ENCODE assay signal across 8 mouse cellular contexts in the genomic region with DNA sequence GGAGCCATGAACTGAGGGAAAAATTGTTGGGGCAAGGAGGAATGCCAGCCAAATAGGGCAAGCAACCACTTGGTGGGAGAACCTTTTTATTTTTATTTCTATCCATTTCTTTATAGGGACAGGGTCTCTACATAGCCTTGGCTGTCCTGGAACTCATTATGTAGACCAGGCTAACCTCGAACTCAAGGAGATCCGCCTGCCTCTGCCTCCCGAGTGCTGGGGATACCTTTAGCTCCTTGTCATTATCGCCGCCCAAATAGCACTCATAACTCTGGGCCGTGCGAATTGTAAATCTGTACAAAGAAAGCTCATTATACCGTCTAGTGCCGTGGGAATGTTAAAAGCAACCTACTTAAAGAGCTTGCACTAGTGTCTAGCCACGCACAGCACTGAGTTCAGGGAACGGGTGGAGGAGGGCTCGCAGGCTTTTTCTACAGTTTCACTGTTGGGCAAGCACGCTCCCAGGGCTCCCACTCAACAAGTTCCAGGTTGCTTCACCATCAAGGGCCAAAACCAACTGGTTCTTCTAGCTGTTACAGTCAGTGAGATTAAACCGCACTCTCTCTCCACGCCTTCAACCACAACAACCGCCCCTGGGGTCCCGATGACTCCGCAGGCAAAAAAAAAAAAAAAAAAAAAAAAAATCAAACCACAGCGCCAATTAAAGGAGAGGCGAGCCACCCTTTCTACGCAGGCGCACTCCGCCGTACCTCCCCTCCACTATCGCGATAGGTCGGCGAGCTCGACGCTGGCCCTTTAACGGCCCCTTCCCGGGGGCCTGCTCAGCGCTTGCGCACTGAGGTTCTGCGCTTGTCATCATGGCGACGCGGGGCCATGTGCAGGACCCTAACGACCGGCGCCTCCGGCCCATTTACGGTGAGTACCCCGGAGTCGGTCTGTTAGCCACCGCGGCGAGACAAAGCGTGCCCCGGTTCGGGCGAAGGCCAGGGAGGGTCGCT. TPM values are rescaled to one million over a fixed set of nuclear protein-coding genes. Genes with fewer than 3 reads are reported as not detected.
DNase-seq lines count a peak whose midpoint lies in the region; ATAC-seq and TF ChIP-seq lines count a peak whose summit lies in the region.

A gene (plus strand): TSS at position 750 of the 959 bp plus-strand sequence.

- peak; percentile 89 to 94 for DNase-seq in CD8-positive naive resting alpha-beta T cell, adult 2 months (ENCODE audit: low read depth in 2 of 2, low spot score in 2 of 2)
- DNase-seq in c-Kit-positive CD71-negative TER-119-negative erythroid progenitor cells, embryonic 14.5 days (ENCODE audit: low read depth) = peak; percentile 97
- DNase-seq in forebrain, embryonic 10.5 days (ENCODE audit: extremely low spot score, low spot score) = peak; percentile 94
- peak; percentile 97 for DNase-seq in kidney, postnatal 25 days
- DNase-seq in liver, embryonic 14.5 days (ENCODE audit: low read depth in 3 of 3, low spot score in 3 of 3) = peak; percentile 91 to 95 (median 93)
- peak; percentile 98 for DNase-seq in neural tube, embryonic 11.5 days (ENCODE audit: low spot score)
- peak; percentile 96 for DNase-seq in stomach, postnatal 0 days (ENCODE audit: low spot score)

- H3K4me3 ChIP-seq in forebrain, embryonic 10.5 days = peak within 1 kb of the TSS; percentile 89
- peak within 1 kb of the TSS; percentile 92 for H3K4me3 ChIP-seq in heart, embryonic 15.5 days
- H3K4me3 ChIP-seq in liver, embryonic 14.5 days (ENCODE audit: insufficient read depth in 1 of 2, low read depth in 2 of 2, low read length in 2 of 2) = peak within 1 kb of the TSS; percentile 76 to 89
- H3K4me3 ChIP-seq in neural tube, embryonic 11.5 days (ENCODE audit: low read depth, low read length) = peak within 1 kb of the TSS; percentile 97
- H3K4me3 ChIP-seq in stomach, postnatal 0 days (ENCODE audit: low read depth, low read length) = peak within 1 kb of the TSS; percentile 91

- WGBS in forebrain, embryonic 10.5 days = 11% methylated on average over 53 of the region's 53 CpGs
- 8% methylated on average over 53 of the region's 53 CpGs for WGBS in heart, embryonic 15.5 days
- 6% methylated on average over 53 of the region's 53 CpGs for whole genome bisulfite sequencing in liver, embryonic 14.5 days (ENCODE audit: insufficient replicate concordance)
- 12% methylated on average over 51 of the region's 53 CpGs for WGBS in neural tube, embryonic 11.5 days
- 7% methylated on average over 53 of the region's 53 CpGs for WGBS in stomach, postnatal 0 days

- peaks cover 27% of the 10 kb centered on the region for H3K4me1 ChIP-seq in forebrain, embryonic 10.5 days
- H3K4me1 ChIP-seq in heart, embryonic 15.5 days (replicated peaks) = peaks cover 20% of the 10 kb centered on the region
- peaks cover 26 to 31% of the 10 kb centered on the region in 2 experiments for H3K4me1 ChIP-seq in liver, embryonic 14.5 days (replicated peaks; ENCODE audit: control insufficient read depth in 2 of 2, insufficient read depth in 2 of 2, low read length in 1 of 2)
- peaks cover 6% of the 10 kb centered on the region; the same call in 1 of the 2 replicates for H3K4me1 ChIP-seq in neural tube, embryonic 11.5 days (ENCODE audit: control insufficient read depth, insufficient read depth, low read length)
- peaks cover 8% of the 10 kb centered on the region; the same call in 1 of the 2 replicates for H3K4me1 ChIP-seq in stomach, postnatal 0 days (replicated peaks; ENCODE audit: control insufficient read depth, insufficient read depth)

- H3K27me3 ChIP-seq in forebrain, embryonic 10.5 days (ENCODE audit: poor library complexity, severe bottlenecking) = no peaks in the 10 kb centered on the region
- no peaks in the 10 kb centered on the region for H3K27me3 ChIP-seq in heart, embryonic 15.5 days
- no peaks in the 10 kb centered on the region for H3K27me3 ChIP-seq in liver, embryonic 14.5 days (ENCODE audit: control insufficient read depth, insufficient read depth, low read length)
- H3K27me3 ChIP-seq in neural tube, embryonic 11.5 days (ENCODE audit: control insufficient read depth, insufficient read depth, low read length) = no peaks in the 10 kb centered on the region
- H3K27me3 ChIP-seq in stomach, postnatal 0 days (ENCODE audit: control insufficient read depth, insufficient read depth, low read length) = no peaks in the 10 kb centered on the region

- H3K27ac ChIP-seq in forebrain, embryonic 10.5 days = peak within 1 kb of the TSS; percentile 93
- peak within 1 kb of the TSS; percentile 87 for H3K27ac ChIP-seq in heart, embryonic 15.5 days
- H3K27ac ChIP-seq in liver, embryonic 14.5 days = peak within 1 kb of the TSS; percentile 95
- H3K27ac ChIP-seq in neural tube, embryonic 11.5 days (ENCODE audit: low read depth, low read length) = peak within 1 kb of the TSS; percentile 49; the same call in 1 of the 2 replicates
- peak within 1 kb of the TSS; percentile 93 for H3K27ac ChIP-seq in stomach, postnatal 0 days (replicated peaks)

- no peak for TF ChIP-seq CTCF in liver, embryonic 14.5 days (IDR thresholded peaks at IDR 0.05; ENCODE audit: low read depth)
- TF ChIP-seq CTCF in stomach, postnatal 0 days (IDR thresholded peaks at IDR 0.05; ENCODE audit: low read depth) = no peak

- H3K36me3 ChIP-seq in forebrain, embryonic 10.5 days (replicated peaks) = peaks cover 27% of the 10 kb centered on the region
- no peaks in the 10 kb centered on the region for H3K36me3 ChIP-seq in heart, embryonic 15.5 days
- H3K36me3 ChIP-seq in liver, embryonic 14.5 days (replicated peaks; ENCODE audit: control insufficient read depth, insufficient read depth, low read depth) = no peaks in the 10 kb centered on the region; the same call in 1 of the 2 replicates
- H3K36me3 ChIP-seq in neural tube, embryonic 11.5 days (ENCODE audit: control insufficient read depth, insufficient read depth, low read length) = no peaks in the 10 kb centered on the region; the same call in 1 of the 2 replicates
- 0 out of 2 replicates have a peak, but pooled peaks cover 3% of the 10 kb centered on the region for H3K36me3 ChIP-seq in stomach, postnatal 0 days (ENCODE audit: control insufficient read depth, insufficient read depth, low read length)

- no peaks in the 10 kb centered on the region; the same call in 1 of the 2 replicates for H3K9me3 ChIP-seq in forebrain, embryonic 10.5 days
- H3K9me3 ChIP-seq in heart, embryonic 15.5 days (replicated peaks) = no peaks in the 10 kb centered on the region
- no peaks in the 10 kb centered on the region; the same call in 1 of the 2 replicates for H3K9me3 ChIP-seq in liver, embryonic 14.5 days (ENCODE audit: control insufficient read depth, low read length)
- H3K9me3 ChIP-seq in neural tube, embryonic 11.5 days (ENCODE audit: control insufficient read depth, low read length) = no peaks in the 10 kb centered on the region
- H3K9me3 ChIP-seq in stomach, postnatal 0 days (ENCODE audit: control insufficient read depth, low read length) = no peaks in the 10 kb centered on the region

- peak; percentile 44; the same call in 1 of the 2 replicates for TF ChIP-seq EP300 in liver, embryonic 14.5 days (IDR thresholded peaks at IDR 0.05; ENCODE audit: low read depth)
- TF ChIP-seq EP300 in stomach, postnatal 0 days (optimal IDR thresholded peaks at IDR 0.05) = peak; percentile 97

- peak within 1 kb of the TSS; percentile 94 for H3K4me2 ChIP-seq in heart, embryonic 15.5 days
- H3K4me2 ChIP-seq in liver, embryonic 14.5 days (ENCODE audit: low read depth) = peak within 1 kb of the TSS; percentile 98
- H3K4me2 ChIP-seq in neural tube, embryonic 11.5 days (ENCODE audit: low read depth) = peak within 1 kb of the TSS; percentile 86
- peak within 1 kb of the TSS; percentile 98 for H3K4me2 ChIP-seq in stomach, postnatal 0 days (replicated peaks; ENCODE audit: low read depth)

- ATAC-seq in heart, embryonic 15.5 days (replicated peaks; ENCODE audit: insufficient number of reproducible peaks, insufficient read depth, low FRiP score, low read depth) = peak; percentile 96
- ATAC-seq in liver, embryonic 14.5 days (ENCODE audit: insufficient read depth) = peak; percentile 92
- peak; percentile 95 for ATAC-seq in neural tube, embryonic 11.5 days (ENCODE audit: insufficient read depth, low FRiP score, low TSS enrichment)
- peak; percentile 89 for ATAC-seq in stomach, postnatal 0 days (ENCODE audit: low FRiP score, low TSS enrichment)

- H3K9ac ChIP-seq in heart, embryonic 15.5 days = peak within 1 kb of the TSS; percentile 77
- peak within 1 kb of the TSS; percentile 83 for H3K9ac ChIP-seq in liver, embryonic 14.5 days (replicated peaks)
- H3K9ac ChIP-seq in neural tube, embryonic 11.5 days (ENCODE audit: low read length) = peak within 1 kb of the TSS; percentile 84
- H3K9ac ChIP-seq in stomach, postnatal 0 days (ENCODE audit: low read length) = peak within 1 kb of the TSS; percentile 87

RNA-seq across cellular contexts. Expression of the gene that starts here (rescaled TPM):
- 59.9 and 61.5 TPM in 2 replicates for polyA plus RNA-seq in forebrain, embryonic 10.5 days (2016; fragmentation: Nextera tagmentation; extraction: Ambion mirVana)
- polyA plus RNA-seq in heart, embryonic 15.5 days (2015; fragmentation: Nextera tagmentation; extraction: Ambion mirVana) = 28.3 and 33.3 TPM in 2 replicates
- 6.2 and 8.8 TPM in 2 replicates for polyA plus RNA-seq in liver, embryonic 14.5 days (2012; rRNA removed)
- 18.5 and 23.6 TPM in 2 replicates for polyA plus RNA-seq in liver, embryonic 14.5 days (2014; fragmentation: Nextera tagmentation; extraction: Ambion mirVana)
- polyA plus RNA-seq in neural tube, embryonic 11.5 days (2014; fragmentation: Nextera tagmentation; extraction: Ambion mirVana) = 48.1 and 57.0 TPM in 2 replicates
- 21.6 and 22.0 TPM in 2 replicates for polyA plus RNA-seq in stomach, postnatal 0 days (2015; fragmentation: Nextera tagmentation; extraction: Ambion mirVana)

Comparison
In these comparisons a context has a peak if more than half of its experiments do, and no peak if none do; other contexts are left out.
1. Peak in every context shown above with its lines: DNase-seq, ATAC-seq, H3K4me3 ChIP-seq and H3K27ac ChIP-seq.